Mouse (Mus musculus) intestine, embryonic 14.5 days (tissue): ENCODE results near the gene Elf1. TPM values are rescaled to one million over a fixed set of nuclear protein-coding genes. Genes with fewer than 3 reads are reported as not detected.

Source experiments
- ATAC-seq: fragments of 200-750 bp; cut with Nextera tagmentation; replicated peaks from 2 replicates; pipeline ENCODE4 v1.8.0; 2017; ENCODE audit warnings: low read depth, moderate number of reproducible peaks, moderate TSS enrichment, moderate library complexity; ENCODE audit not compliant: low FRiP score, low TSS enrichment
- DNase-seq: peaks from one replicate; pipeline ENCODE4 v3.0.0-alpha.2; 2018; ENCODE audit warnings: low spot score
- H3K27ac ChIP-seq: fragments of 300-500 bp; sonication (generic); 2 replicates; pipeline ENCODE4 v1.5.1; 2014; ENCODE audit warnings: low read depth, mild to moderate bottlenecking, control low read depth
- H3K27me3 ChIP-seq: fragments of 300-500 bp; sonication (generic); replicated peaks from 2 replicates; pipeline ENCODE4 v1.6.1; 2014; ENCODE audit warnings: low read length, control low read depth; ENCODE audit not compliant: control insufficient read depth, insufficient read depth
- H3K36me3 ChIP-seq: fragments of 300-500 bp; sonication (generic); 2 replicates; pipeline ENCODE4 v1.6.1; 2014; ENCODE audit warnings: low read length, control low read depth; ENCODE audit not compliant: control insufficient read depth, insufficient read depth
- H3K4me1 ChIP-seq: fragments of 300-500 bp; sonication (generic); replicated peaks from 2 replicates; pipeline ENCODE4 v1.6.1; 2014; ENCODE audit warnings: low read length, control low read depth, mixed read lengths; ENCODE audit not compliant: control insufficient read depth, insufficient read depth
- H3K4me2 ChIP-seq: fragments of 300-500 bp; sonication (generic); 2 replicates; pipeline ENCODE4 v1.6.1; 2014; ENCODE audit warnings: low read length
- H3K4me3 ChIP-seq: fragments of 300-500 bp; sonication (generic); 2 replicates; pipeline ENCODE4 v1.5.1; 2014; ENCODE audit warnings: low read depth, low read length, control low read depth, mixed read lengths
- H3K9ac ChIP-seq: fragments of 300-500 bp; sonication (generic); 2 replicates; pipeline ENCODE4 v1.6.1; 2014; ENCODE audit warnings: mild to moderate bottlenecking, low read length
- H3K9me3 ChIP-seq: fragments of 300-500 bp; sonication (generic); 2 replicates; pipeline ENCODE4 v1.6.1; 2016; ENCODE audit warnings: low read length, control low read depth; ENCODE audit not compliant: control insufficient read depth
- WGBS: fragments of 180-500 bp; shearing (Covaris S2); extraction: QIAGEN DNeasy Blood & Tissue Kit; methylation state at CpG from one replicate; pipeline ENCODE4 v1.1.7; 2014; 5-methylcytosine and 5-hydroxymethylcytosine counted together
- microRNA-seq: library from miRNA; unstranded; fragments of <30 nt; microRNA quantifications from one replicate; pipeline ENCODE4, GENCODE M21; 2016
- polyA plus RNA-seq: library from polyadenylated mRNA; unstranded; fragments of >200 nt; fragmentation: Nextera tagmentation; extraction: Ambion mirVana; gene quantifications from 2 replicates; pipeline ENCODE4 v1.2.1, GENCODE M21; 2014

The Elf1 gene
- polyA plus RNA-seq, 1 experiment from 2014 or later = 27.7 TPM

- Histone ChIP-seq H3K36me3 (peaks cover 69% of the 10 kb centered on the region), H3K4me1 (no peaks in the 10 kb centered on the region), H3K27ac (no peak overlapping the region), H3K9me3 (no peaks in the 10 kb centered on the region), H3K4me2 (no peak overlapping the region), H3K4me3 (no peak overlapping the region), H3K9ac (no peak overlapping the region), H3K27me3 (no peaks in the 10 kb centered on the region)
- ATAC-seq (no peak), DNase-seq (no peak)
- WGBS = 72% methylated on average over 3 of the region's 3 CpGs
These were observed 140.1 kb downstream of the Elf1 start for GRCm38 (mm10) chr14:79621143-79621542.

Small RNAs within 50 kb of the gene (microRNA-seq; reads per million reads assigned to microRNA genes)
- not detected for gene Gm27857

Other genes starting within 250 kb of the Elf1 start
- gene Zfp957, start 233.8 kb upstream of the Elf1 start, polyA plus RNA-seq = not detected in 2 replicates
- 48.8 and 50.1 TPM in 2 replicates for gene Rgcc, start 179.5 kb upstream of the Elf1 start, polyA plus RNA-seq
- gene Naa16, start 90.4 kb upstream of the Elf1 start, polyA plus RNA-seq = 40.7 and 42.7 TPM in 2 replicates
- 10.0 and 10.5 TPM in 2 replicates for gene Mtrf1, start 83.4 kb upstream of the Elf1 start, polyA plus RNA-seq
- gene Kbtbd7, start 54.7 kb upstream of the Elf1 start, polyA plus RNA-seq = 11.6 and 14.4 TPM in 2 replicates
- 3.5 and 3.6 TPM in 2 replicates for gene Kbtbd6, start 29.4 kb upstream of the Elf1 start, polyA plus RNA-seq
- 39.5 and 42.9 TPM in 2 replicates for gene Wbp4, start 326 bp downstream of the Elf1 start, polyA plus RNA-seq
- 121 and 124 TPM in 2 replicates for gene Sugt1, start 106.5 kb downstream of the Elf1 start, polyA plus RNA-seq
- gene Cnmd, start 181.0 kb downstream of the Elf1 start, polyA plus RNA-seq = not detected in 2 replicates